Mouse (Mus musculus) brain, embryonic 18.5 days (tissue): ENCODE results near the gene Chrna1.

ENCODE experiments used
- DNase-seq: peaks from one replicate; pipeline ENCODE4 v3.0.0-alpha.2; 2012; ENCODE audit warnings: low read depth, low spot score

The Chrna1 gene

DNA sequence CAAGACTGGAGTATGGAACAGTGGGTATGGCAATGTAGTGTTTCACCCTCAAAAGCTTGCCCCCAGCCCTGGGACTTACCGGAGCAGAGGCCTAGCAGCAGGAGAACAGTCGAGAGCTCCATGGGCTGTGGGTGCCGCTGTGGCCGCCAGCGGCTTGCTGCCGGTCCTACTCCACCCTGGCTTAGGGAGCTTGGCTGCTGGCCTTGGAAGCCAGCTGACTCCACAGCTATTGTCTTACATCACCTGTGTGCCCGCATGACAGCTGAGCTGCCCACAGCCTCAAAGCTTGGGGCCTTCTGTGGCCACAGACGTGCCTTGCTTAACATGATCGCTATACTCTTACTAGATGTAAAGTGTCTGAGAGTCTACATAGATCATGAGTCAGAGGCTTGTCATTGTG lies at the start of gene Chrna1:
Gene Chrna1 (minus strand): TSS at position 173 of the 400 bp plus-strand sequence.
- no peak for DNase-seq

DNA sequence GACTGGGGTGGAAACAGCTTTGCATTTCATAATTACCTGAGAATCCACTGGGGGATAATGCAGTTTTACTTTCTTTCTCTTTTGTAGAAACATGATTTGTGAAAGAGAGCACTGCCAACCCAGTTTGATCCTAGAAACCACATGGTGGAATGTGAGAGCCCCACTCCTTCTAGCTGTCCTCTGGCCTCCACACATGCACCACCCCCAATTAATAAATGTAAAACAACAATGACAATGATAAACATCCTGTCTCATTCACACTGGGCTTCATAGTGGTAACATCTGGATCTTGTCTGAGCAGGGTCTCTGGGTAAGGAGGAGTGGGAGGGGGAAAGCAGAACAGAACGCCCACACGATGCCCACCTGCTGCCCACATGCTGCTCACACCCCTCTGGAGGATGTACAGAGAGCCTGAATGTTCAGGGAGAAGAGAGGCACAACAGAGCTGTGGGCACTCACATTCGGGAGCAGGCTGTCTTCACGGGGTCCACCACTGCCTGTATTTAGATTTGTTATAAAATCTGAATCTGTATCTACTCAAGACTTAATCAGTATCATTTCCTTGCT lies 38.4 kb upstream of the Chrna1 start:
- DNase-seq = no peak

DNA sequence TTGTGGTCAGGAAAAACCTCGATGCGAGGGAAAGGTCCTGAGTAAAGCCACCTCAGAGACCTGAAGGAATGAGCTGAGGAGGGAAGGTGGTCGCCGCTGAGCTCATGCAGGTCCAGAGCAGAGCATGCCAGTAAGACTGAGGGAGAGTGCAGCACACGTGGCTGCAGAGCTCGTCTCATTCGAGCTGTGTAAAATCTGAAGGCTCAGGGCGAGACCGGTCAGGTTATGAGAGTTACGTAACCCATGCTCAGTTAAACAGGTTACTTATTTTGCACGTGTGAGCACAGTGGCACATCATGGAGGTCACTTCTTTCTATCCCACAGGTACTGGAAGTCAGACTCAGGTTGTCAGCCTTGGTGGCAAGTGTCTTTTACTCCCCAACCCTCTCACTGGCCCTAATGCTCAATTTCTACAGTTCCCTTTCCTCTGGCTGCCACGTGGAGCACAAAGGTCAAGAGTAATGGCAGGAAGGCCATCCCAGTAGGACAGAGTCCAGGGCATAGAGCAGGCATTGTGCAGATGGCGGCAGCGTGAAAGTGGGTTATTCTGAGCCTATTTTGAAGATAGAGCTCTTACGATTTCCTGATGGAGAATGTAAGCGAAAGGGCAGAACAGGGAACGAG lies 36.4 kb upstream of the Chrna1 start:
- no peak for DNase-seq

DNA sequence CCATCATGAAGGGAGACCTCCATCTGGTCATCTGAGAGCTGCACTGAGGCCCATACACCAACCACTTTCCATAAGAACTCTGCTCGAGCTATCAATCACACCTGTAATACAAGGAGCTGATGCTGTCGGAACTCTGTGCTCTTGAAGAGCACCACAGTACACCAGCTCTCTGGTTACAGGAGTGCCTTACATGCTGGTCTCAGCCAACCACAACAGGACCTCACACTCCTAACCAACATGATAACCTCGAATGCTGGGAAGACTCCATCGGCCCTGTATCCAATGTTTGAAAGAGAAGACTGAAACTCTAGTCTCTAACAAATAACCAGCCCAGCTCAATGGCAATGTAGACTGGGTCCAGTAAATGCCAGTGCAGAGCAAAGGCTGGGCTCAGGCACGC lies 35.3 kb upstream of the Chrna1 start:
- no peak for DNase-seq

DNA sequence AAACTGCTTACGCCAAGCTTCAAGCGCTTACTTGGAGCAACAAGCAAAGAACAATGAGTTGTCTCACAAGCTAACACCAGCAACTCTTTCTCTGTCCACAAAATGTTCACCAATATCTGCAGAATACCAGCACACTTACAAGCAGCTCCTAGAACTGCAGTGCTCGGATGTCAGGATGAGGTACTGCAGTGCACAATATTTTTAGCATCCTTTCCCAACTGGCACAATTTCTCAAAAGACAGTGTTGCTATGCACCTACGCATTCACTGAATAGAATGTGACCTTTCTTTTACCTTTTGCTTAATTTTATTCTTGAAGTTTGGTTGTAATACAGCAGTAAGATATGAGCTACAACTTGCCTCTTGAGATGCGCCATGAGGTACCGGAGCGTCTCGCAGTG lies 34.2 kb upstream of the Chrna1 start:
- DNase-seq = no peak

DNA sequence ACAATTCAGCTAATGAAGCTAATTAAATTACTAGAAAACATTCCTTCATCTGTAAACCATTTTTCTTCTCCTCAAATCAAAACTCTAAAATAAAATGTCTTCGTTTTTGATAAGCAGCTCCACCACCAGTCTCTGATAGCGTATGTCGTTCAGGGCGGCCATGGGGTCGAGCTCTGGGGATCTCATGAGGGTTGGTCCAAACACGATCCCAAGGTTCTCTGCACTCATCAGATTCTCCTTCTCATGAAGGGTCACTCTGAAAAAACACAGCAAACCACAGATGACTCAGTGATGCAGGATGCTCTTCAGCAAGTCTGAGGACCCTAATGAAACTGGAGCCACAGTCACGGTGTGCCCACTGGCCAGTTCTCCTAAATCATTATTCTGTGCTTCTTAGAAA lies 32.8 kb upstream of the Chrna1 start:
- no peak for DNase-seq

DNA sequence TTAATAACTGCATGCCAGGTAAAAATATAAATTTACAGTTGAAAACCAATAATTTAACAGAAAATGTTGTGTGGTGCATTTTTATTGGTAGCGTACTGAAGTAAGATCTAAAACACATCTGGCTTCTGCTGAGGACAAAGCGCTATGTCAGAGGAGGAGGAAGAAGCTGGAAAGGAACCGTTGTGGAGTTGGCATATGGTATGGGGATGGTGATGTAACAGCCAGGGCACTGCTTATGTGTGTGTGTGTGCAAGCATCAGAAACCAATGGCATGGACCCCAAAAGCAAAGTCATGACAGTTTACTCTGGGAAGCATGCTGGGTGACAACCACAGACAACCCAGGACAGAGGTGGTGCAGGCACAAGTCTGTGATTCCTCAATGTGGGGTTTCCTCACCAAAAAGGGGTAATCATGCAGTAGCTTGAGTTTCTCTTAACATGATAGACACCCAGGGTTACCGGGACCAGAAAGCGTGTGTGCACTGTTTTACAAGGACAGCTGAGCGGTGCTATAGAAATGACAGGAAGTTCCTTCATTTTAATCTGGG lies 32.3 kb upstream of the Chrna1 start:
- no peak for DNase-seq

DNA sequence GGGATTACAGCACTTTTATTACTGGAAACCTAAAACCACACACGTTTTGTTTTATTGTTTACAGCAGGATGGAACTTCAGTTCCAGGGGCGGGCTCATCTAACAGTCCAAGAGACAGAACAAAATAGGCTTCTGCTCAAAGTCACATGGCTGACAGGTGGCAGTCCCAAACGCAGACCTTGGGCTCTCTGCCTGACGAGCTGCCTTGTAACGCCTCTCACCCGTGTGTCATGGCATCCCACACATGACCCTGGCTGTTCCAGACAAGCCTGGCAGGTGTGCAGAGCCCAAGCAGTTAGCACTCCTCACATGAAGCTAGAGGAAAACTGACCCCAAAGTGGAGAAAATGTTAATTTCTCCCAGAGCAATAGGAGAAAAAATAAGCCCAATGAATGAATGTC lies 31.7 kb upstream of the Chrna1 start:
- no peak for DNase-seq

DNA sequence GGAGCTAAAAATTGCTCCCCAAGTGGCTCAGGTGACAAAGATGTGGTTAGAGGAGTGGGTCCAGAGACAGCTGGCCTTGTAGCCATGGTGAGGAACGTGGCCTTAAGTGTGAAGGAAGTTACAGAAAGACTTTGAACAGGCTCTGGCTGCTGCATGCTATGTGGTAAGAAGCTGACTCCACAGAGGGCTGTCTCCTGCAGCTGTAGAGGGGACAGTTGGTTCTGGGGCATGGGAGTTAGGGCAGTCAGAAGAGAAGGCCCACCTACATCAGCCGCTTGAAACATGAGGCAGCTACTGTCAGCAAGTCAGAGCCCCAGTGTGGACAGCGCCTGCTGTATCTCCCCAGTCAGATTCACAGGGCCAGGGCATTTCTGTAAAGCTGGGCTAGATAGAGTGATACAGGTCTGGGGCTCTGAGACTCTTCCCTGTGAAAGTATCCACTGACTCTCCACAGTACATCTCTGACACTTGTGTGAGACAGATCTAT lies 29.6 kb upstream of the Chrna1 start:
- no peak for DNase-seq

DNA sequence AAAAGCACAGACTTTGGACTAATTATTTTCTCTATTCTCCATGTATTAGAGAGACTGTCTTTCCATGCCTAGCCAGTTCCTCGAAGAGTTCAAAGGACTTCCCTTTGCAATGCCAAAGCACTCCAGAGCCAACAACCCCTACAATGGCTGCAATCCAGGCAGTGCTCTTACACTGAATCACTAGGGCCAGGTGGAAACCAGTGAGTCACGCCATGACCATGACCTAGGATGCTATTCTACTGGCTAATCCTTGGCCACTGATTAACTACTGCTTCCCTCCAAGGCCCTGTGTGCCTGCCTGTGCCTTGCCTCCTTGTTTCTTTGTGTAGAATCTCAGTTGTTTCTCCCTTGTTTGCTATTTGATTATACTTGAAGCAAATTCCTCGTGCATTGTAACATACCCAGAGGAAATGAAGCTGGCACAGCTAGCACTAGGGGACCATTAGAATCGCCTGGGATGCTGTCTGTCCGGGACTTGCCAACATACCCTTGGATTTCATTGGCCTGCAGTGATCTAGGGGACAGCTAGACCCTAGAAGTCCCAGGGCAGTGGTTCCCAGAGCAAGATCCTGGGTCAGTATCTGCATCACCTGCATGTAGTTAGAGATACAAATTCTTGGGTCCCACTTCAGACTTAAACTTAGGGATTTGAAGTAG lies 29.1 kb upstream of the Chrna1 start:
- no peak for DNase-seq

DNA sequence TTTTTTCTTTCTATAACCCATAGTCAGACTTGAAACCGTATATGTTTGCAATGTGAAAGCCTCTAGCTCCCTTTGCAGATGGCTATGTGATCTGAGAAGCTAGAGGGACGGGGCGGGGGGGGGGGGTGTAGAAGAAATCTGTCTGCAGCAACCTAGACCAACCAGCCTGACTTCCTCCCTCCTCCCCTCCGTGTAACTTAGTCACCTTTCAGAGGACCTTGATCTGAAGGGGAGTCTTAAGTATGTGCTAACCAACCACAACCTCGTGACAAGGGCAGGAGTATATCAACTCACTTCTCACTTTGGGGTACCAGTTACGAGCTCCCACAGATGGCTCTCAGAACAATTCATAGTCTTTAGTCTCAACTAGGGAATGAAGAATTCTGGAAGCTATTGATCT lies 28.3 kb upstream of the Chrna1 start:
- no peak for DNase-seq

DNA sequence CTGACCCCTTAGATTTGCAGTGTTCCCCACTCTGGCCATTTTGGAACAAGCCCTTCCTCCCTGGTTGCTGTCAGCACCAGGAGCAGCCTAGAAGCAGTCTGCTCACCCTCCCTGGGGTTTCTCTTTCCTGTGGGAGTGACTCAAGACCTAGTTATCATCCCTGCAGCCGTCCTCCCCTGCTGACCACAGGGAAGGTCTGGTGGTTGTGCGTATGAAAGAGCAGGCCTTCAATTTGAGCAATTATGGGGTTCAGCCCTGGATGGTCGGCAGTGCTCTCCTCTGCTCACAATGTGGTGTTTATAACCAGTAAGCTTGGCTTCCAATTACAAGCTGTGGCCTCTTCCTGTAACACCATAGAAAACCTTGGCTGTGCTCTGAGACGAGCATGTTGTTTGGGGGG lies 27.5 kb upstream of the Chrna1 start:
- no peak for DNase-seq

DNA sequence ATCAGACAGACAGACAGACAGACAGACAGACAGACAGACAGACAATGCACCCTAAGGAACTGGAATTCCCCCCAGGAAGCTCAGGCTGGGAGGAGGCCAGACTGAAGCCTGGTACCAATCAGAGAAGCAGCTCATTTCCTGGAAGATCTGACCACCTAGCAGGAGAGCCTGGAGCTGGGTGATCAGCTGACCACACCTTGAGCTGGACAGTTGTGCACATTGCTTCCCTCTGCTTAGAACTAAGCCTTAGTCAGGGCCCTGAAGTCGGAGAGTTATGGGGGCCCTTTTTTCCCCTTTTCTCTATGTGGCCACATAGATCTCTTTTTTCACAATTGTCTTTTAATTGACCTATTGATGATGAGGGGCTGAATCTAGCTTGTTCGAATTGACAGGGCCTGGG lies 27.0 kb upstream of the Chrna1 start:
- no peak for DNase-seq

DNA sequence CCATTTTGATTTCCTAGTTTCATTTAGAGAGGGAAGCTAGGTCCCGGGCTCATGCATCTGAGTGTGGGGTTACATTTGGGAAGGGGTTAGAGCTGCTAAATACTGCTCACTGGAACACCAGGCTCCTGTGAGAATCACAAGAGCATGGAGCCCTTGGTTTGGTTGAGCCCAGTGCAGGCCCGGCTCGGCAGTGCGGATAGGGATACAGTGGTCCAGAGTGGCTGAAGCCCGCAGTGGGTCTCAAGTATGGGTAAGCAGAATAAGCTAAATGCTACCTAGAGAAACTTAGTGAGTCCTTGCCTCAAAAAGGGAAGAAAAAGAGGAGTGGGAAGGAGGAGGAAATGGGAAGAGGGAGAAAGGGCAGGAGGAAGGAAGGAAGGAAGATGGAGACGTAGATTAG lies 26.5 kb upstream of the Chrna1 start:
- no peak for DNase-seq

DNA sequence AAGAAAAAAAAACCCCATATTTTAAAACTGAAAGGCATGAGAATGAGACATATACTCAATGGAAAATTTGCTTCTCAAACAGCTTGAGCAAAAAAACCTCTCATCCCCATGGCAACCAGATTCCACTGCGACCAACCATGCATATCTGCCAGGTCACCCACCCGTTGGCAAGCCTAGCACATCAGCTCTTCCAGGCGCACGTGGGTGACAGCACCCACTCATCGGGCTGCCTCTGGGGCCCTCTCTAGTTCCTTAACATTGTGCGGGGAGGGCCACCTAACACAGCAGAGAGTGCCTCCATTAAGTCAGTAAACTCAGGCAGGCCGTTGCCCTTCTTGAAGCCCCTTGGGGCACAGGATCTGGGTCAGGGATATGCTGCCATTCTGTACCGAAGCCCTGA lies 24.9 kb upstream of the Chrna1 start:
- DNase-seq = peak; percentile 71

DNA sequence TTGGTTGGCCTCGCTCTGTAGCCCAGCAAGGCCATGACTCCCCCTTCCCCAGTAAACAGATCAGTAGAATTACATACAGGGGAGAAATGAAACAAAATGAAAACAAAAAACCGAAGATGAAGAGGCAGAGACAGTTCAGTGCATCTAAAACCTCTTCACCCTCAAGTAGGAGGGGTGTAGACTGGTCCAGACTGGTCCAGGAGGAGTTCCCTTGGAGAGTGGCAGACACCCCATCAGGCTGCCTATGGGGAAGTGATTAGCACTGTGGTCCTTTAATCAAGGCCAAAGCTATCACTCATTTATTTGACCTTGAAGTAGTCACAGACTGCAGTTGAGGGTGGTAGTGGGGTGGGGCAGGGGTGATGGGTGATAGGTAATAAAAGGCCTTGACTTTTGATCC lies 24.4 kb upstream of the Chrna1 start:
- DNase-seq = no peak

DNA sequence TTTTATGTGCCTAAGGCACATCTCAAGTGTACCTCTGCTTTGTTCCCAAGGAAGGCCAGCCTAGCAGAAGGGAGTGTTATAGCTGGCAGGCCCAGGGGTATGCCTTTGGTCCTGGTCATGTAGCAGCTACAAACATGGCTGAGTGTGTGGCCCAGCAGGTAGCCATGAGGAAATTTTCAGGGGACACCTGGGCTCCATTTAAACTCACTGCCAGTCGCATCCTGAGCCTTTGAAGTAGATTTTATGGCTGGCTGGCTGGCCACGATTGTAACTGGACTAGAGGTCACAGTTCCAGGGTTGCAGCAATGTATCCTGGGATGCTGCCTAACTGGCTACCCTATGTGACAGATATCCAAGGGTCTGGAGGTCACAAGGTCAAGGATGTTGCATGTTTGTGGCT lies 20.5 kb upstream of the Chrna1 start:
- no peak for DNase-seq

DNA sequence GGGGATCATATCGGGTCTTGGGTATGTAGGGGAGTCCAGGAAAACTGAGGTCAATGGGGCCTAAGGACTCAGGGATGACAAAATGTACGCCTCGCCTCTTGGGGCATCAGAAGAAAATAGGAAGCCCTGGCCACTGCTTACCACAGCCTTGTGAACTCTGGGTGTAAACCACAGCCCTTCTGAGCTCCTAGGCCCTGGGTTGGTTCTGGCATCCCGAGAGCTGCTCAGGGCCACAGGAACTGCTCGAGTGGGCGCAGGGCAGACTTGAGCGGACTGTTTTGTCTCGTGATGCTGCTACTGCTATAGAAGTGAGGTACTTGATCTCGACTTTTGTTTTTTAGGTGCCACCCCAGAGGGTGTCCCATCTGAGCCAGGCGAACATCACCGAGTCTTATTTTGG lies 17.6 kb upstream of the Chrna1 start:
- DNase-seq = no peak

DNA sequence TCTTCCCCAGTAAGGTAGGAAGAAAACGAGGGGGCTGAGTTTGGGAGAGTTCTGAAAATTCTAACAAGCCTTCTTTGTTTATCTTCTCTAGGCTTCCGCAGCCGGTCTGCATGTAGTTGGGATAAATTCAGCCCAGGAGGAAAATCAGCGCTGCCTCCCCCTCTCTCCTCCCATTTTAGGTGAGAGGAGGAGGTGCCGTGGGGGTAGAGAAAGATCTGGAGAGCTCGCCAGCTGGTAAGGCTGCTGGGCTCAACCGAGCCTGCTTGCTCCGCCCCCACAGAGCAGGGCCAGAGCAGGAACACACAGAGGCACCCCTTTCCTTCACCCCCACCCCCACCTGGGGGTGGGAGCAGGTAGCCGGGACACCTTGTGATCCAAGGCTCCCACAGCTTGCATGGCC lies 16.6 kb upstream of the Chrna1 start:
- no peak for DNase-seq

DNA sequence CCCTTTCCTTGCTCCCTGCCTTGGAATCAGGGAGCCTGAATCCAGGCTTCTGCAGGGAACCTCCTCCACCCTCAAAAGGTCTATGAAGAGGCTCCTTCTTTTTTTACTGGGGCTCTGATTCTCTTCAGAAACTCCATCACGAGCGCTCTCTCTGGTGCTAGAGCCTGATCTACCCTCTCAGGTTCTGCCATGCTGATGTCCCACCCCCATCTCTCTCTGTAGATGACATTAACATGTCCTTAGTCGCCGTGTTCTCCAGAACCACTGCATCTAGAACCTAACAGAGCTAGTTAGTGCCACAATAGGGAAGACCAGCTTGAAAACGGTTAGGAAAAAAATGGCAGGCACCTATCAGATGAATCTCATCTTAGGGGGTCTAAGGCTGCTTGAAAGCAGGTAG lies 16.2 kb upstream of the Chrna1 start:
- no peak for DNase-seq

DNA sequence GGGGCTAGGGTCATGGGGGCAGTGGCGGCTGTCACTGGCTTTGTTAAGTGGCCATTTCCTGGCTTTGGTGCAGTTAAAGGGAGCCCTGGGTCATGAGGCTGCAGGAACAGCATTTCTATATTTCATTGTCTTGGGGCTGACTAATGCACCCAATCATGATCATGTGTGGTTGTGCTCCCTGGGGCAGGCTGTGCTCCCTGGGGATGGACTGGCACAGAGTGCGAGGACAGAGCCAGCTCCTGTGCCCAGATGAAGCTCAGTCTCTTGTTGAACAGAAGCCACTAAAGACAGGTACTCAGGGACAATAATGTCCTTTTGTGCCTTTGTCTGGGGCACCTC lies 12.9 kb upstream of the Chrna1 start:
- no peak for DNase-seq

DNA sequence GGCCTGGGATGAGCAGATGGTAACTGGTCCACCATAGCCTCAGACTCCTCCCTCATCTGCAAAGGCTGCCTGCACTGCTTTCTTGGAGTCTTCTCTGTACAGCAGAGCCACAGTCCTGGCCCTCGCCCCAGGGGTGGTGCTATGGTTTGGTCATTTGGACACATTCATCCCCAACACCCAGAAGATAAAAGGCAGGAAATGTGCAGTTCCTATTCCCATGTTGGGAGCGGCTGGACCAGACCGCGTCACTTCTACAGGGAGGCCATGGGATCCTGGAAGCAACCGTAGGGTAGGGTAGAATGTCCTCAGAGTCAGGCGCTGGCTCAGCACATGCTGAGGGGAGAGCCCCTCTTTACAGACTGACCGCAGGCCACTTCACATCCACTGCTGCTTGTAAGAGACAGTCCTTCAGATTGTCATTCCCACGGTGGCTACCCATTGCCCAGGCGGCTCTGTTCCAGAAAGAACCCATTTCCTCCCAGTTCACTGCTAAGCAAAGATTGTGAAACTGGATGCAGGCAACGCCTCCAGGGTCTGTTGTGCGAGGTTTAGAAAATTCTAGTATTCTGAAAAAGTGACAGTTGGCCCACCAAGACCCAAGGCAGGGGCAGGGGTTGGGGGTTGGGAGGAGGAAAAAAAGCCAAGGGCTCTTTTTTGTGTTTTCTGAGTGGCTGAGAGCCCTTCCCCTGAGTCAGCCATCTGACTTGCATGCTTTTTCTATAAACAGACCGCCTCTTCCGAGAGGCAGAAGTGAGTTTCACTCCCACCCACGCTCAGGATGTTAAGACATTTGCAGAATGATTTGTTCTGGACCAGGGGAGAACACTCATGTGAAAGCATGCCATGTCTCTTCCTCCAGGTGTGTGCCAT lies 12.3 kb upstream of the Chrna1 start:
- no peak for DNase-seq
